Mouse (Mus musculus): ENCODE measurements around the gene Cdkal1. TPM values are rescaled to one million over a fixed set of nuclear protein-coding genes. Genes with fewer than 3 reads are reported as not detected.

The Cdkal1 gene
- total RNA-seq, 2 experiments from 2014 or later: 25.0 to 28.2 TPM

GRCm38 (mm10) chr13:29194946-29195345, 660.5 kb downstream of the Cdkal1 start:
- intact Hi-C loops (cut with DNase I; ENCODE audit: low total_unique reads): no loop called here

GRCm38 (mm10) chr13:29192697-29193096, 662.8 kb downstream of the Cdkal1 start:
- intact Hi-C loops (cut with DNase I; ENCODE audit: low total_unique reads): no loop called here
- no peak for DNase-seq

More at GRCm38 (mm10) chr13:29194946-29195345, 660.5 kb downstream of the Cdkal1 start:
- DNase-seq: no peak

GRCm38 (mm10) chr13:29190548-29190947, 664.9 kb downstream of the Cdkal1 start:
- DNase-seq: no peak
- intact Hi-C loops (cut with DNase I; ENCODE audit: low total_unique reads): no loop called here

GRCm38 (mm10) chr13:29186748-29187147, 668.7 kb downstream of the Cdkal1 start:
- intact Hi-C loops (cut with DNase I; ENCODE audit: low total_unique reads): no loop called here
- no peak for DNase-seq

GRCm38 (mm10) chr13:29185545-29185944, 669.9 kb downstream of the Cdkal1 start:
- no peak for DNase-seq

GRCm38 (mm10) chr13:29184545-29184944, 670.9 kb downstream of the Cdkal1 start:
- intact Hi-C loops (cut with DNase I; ENCODE audit: low total_unique reads): no loop called here
- DNase-seq: no peak

More at GRCm38 (mm10) chr13:29185545-29185944, 669.9 kb downstream of the Cdkal1 start:
- intact Hi-C loops (cut with DNase I; ENCODE audit: low total_unique reads): no loop called here

GRCm38 (mm10) chr13:29179861-29180260, 675.6 kb downstream of the Cdkal1 start:
- DNase-seq: no peak
- intact Hi-C loops (cut with DNase I; ENCODE audit: low total_unique reads): no loop called here

GRCm38 (mm10) chr13:29179260-29179659, 676.2 kb downstream of the Cdkal1 start:
- intact Hi-C loops (cut with DNase I; ENCODE audit: low total_unique reads): no loop called here
- DNase-seq: no peak

- no peak for DNase-seq
- intact Hi-C loops (cut with DNase I; ENCODE audit: low total_unique reads): no loop called here
Measured at GRCm38 (mm10) chr13:29177889-29178486, 677.5 kb downstream of the Cdkal1 start.

- intact Hi-C loops (cut with DNase I; ENCODE audit: low total_unique reads): no loop called here
- DNase-seq: no peak
Measured at GRCm38 (mm10) chr13:29169356-29169755, 686.1 kb downstream of the Cdkal1 start.

GRCm38 (mm10) chr13:29164845-29165524, 690.5 kb downstream of the Cdkal1 start:
- DNase-seq: no peak
- intact Hi-C loops (cut with DNase I; ENCODE audit: low total_unique reads): no loop called here

- DNase-seq: no peak
Measured at GRCm38 (mm10) chr13:29162867-29163514, 692.5 kb downstream of the Cdkal1 start.

GRCm38 (mm10) chr13:29162444-29162843, 693.0 kb downstream of the Cdkal1 start:
- intact Hi-C loops (cut with DNase I; ENCODE audit: low total_unique reads): no loop called here
- DNase-seq: peak; percentile 75

More at GRCm38 (mm10) chr13:29162867-29163514, 692.5 kb downstream of the Cdkal1 start:
- intact Hi-C loops (cut with DNase I; ENCODE audit: low total_unique reads): no loop called here

GRCm38 (mm10) chr13:29161436-29161835, 694.0 kb downstream of the Cdkal1 start:
- intact Hi-C loops (cut with DNase I; ENCODE audit: low total_unique reads): no loop called here

GRCm38 (mm10) chr13:29156703-29157102, 698.8 kb downstream of the Cdkal1 start:
- intact Hi-C loops (cut with DNase I; ENCODE audit: low total_unique reads): no loop called here
- no peak for DNase-seq

More at GRCm38 (mm10) chr13:29161436-29161835, 694.0 kb downstream of the Cdkal1 start:
- no peak for DNase-seq

GRCm38 (mm10) chr13:29155297-29155696, 700.2 kb downstream of the Cdkal1 start:
- intact Hi-C loops (cut with DNase I; ENCODE audit: low total_unique reads): no loop called here
- no peak for DNase-seq

GRCm38 (mm10) chr13:29150120-29150519, 705.4 kb downstream of the Cdkal1 start:
- intact Hi-C loops (cut with DNase I; ENCODE audit: low total_unique reads): no loop called here
- DNase-seq: no peak

GRCm38 (mm10) chr13:29149404-29149803, 706.1 kb downstream of the Cdkal1 start:
- no peak for DNase-seq
- intact Hi-C loops (cut with DNase I; ENCODE audit: low total_unique reads): no loop called here

- DNase-seq: no peak
- intact Hi-C loops (cut with DNase I; ENCODE audit: low total_unique reads): no loop called here
Measured at GRCm38 (mm10) chr13:29148616-29149015, 706.9 kb downstream of the Cdkal1 start.

Measured in gastrocnemius, postnatal 14 days (tissue).